Mouse (Mus musculus): ENCODE measurements around the gene B4galt5. TPM values are rescaled to one million over a fixed set of nuclear protein-coding genes. Genes with fewer than 3 reads are reported as not detected.
A peak's percentile ranks its signal among the peaks of the same experiment; 100 is the strongest.

Gene B4galt5
- total and polyA plus RNA-seq, 3 experiments = 12.5 to 17.6 (median 13.5) TPM

- no peak overlapping the region for H3K4me2 ChIP-seq (ENCODE audit: insufficient read depth, low read depth, poor library complexity, severe bottlenecking)
- in situ Hi-C loops (cut with MboI; ENCODE audit: low pct_ligation_motif_present, low pct_unique_long_range_greater_than_20kb, low sequenced_read_pairs) (no loop called here), dilution Hi-C loops (cut with MboI; ENCODE audit: extremely low pct_ligation_motif_present, extremely low pct_unique_long_range_greater_than_20kb, low sequenced_read_pairs) (no loop called here)
- DNase-seq (ENCODE audit: extremely low read depth) = peak; percentile 29
- no peak overlapping the region for H3K27ac ChIP-seq (ENCODE audit: insufficient read depth, low read depth)
- H3K36me3 ChIP-seq (replicated peaks in 1 of 2; ENCODE audit: control insufficient read depth in 1 of 2, insufficient read depth in 1 of 2, low read length in 1 of 2) = peaks cover 29 to 76% of the 10 kb centered on the region in 2 experiments
- H3K9me3 ChIP-seq (replicated peaks; ENCODE audit: low read length) = no peaks in the 10 kb centered on the region
- H3K9ac ChIP-seq (ENCODE audit: insufficient read depth, low read depth) = no peak overlapping the region
- peaks cover 8 to 41% of the 10 kb centered on the region in 2 experiments; a peak in 3 of 4 replicates for H3K4me1 ChIP-seq (ENCODE audit: control insufficient read depth in 1 of 2, insufficient read depth in 2 of 2)
- 0 out of 2 replicates have a peak, but pooled peaks have one; percentile 11 for TF ChIP-seq USF1 (IDR thresholded peaks at IDR 0.05; ENCODE audit: low read depth, low read length)
- TF ChIP-seq GABPA (IDR thresholded peaks at IDR 0.05; ENCODE audit: insufficient replicate concordance, low read depth, low read length) = no peak
- H3K79me2 ChIP-seq (replicated peaks; ENCODE audit: control insufficient read depth, extremely low read depth, insufficient read depth, poor library complexity, severe bottlenecking) = peaks cover 4% of the 10 kb centered on the region
- no peaks in the 10 kb centered on the region for H3K27me3 ChIP-seq (replicated peaks)
- H3K4me3 ChIP-seq (replicated peaks in 1 of 3; ENCODE audit: low read depth in 2 of 3, low read length in 2 of 3, poor library complexity in 1 of 3) = no peak overlapping the region
These were observed 35.3 kb downstream of the B4galt5 start for GRCm38 (mm10) chr2:167313501-167314326.

DNA sequence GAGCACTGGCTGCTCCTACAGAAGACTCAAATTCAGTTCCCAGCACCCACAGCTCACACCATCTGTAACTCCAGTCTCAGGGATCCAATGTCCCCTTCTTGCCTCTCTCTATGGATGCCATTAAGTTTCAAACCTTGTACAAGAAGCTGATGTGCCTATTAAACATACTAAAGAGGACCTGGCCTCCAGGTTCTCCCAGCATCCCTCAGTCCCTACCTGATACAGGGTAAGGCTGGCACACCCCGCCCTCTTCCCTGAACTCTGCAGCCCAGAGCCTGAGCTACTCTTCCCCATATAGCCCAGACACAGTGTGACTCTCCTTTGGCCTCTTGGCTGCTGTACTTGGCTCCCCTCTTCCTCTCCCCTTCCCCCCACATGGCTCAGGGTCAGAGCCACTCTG lies 38.9 kb downstream of the B4galt5 start:
- H3K4me3 ChIP-seq (replicated peaks in 1 of 3; ENCODE audit: low read depth in 2 of 3, low read length in 2 of 3, poor library complexity in 1 of 3) = no peak overlapping the region
- no peaks in the 10 kb centered on the region for H3K27me3 ChIP-seq (replicated peaks)
- in situ Hi-C loops (cut with MboI; ENCODE audit: low pct_ligation_motif_present, low pct_unique_long_range_greater_than_20kb, low sequenced_read_pairs) = no loop called here
- DNase-seq (ENCODE audit: extremely low read depth) = no peak
- H3K9me3 ChIP-seq (replicated peaks; ENCODE audit: low read length) = no peaks in the 10 kb centered on the region
- dilution Hi-C loops (cut with MboI; ENCODE audit: extremely low pct_ligation_motif_present, extremely low pct_unique_long_range_greater_than_20kb, low sequenced_read_pairs) = no loop called here
- H3K79me2 ChIP-seq (replicated peaks; ENCODE audit: control insufficient read depth, extremely low read depth, insufficient read depth, poor library complexity, severe bottlenecking) = no peaks in the 10 kb centered on the region; the same call in 1 of the 2 replicates
- H3K27ac ChIP-seq (ENCODE audit: insufficient read depth, low read depth) = no peak overlapping the region
- TF ChIP-seq JUN (IDR thresholded peaks at IDR 0.05; ENCODE audit: insufficient read depth, low read depth, low read length) (no peak), JUND (conservative IDR thresholded peaks at IDR 0.05; ENCODE audit: low read depth, low read length) (no peak), MAX (IDR thresholded peaks at IDR 0.05; ENCODE audit: low read length) (no peak), ZMIZ1 (IDR thresholded peaks at IDR 0.05; ENCODE audit: low read depth, low read length) (no peak), GABPA (IDR thresholded peaks at IDR 0.05; ENCODE audit: insufficient replicate concordance, low read depth, low read length) (no peak), IRF4 (IDR thresholded peaks at IDR 0.05; ENCODE audit: low read depth, low read length) (no peak), RAD21 (IDR thresholded peaks at IDR 0.05; ENCODE audit: low read depth, low read length) (no peak), CHD2 (IDR thresholded peaks at IDR 0.05; ENCODE audit: low read length) (no peak), MAZ (IDR thresholded peaks at IDR 0.05; ENCODE audit: low read depth, low read length) (no peak), NELFE (IDR thresholded peaks at IDR 0.05; ENCODE audit: low read depth, low read length) (no peak), TCF12 (IDR thresholded peaks at IDR 0.05; ENCODE audit: low read depth, low read length) (no peak), RCOR1 (conservative IDR thresholded peaks at IDR 0.05; ENCODE audit: low read depth, low read length) (no peak), ELF1 (IDR thresholded peaks at IDR 0.05; ENCODE audit: low read depth, low read length) (no peak), ZC3H11A (IDR thresholded peaks at IDR 0.05; ENCODE audit: low read depth, low read length) (no peak), BHLHE40 (IDR thresholded peaks at IDR 0.05; ENCODE audit: low read depth, low read length) (no peak)
- H3K4me2 ChIP-seq (ENCODE audit: insufficient read depth, low read depth, poor library complexity, severe bottlenecking) = no peak overlapping the region
- peaks cover 57 to 91% of the 10 kb centered on the region in 2 experiments for H3K36me3 ChIP-seq (replicated peaks in 1 of 2; ENCODE audit: control insufficient read depth in 1 of 2, insufficient read depth in 1 of 2, low read length in 1 of 2)
- no peak overlapping the region for H3K9ac ChIP-seq (ENCODE audit: insufficient read depth, low read depth)
- peaks cover 8 to 21% of the 10 kb centered on the region in 2 experiments; a peak in 3 of 4 replicates for H3K4me1 ChIP-seq (ENCODE audit: control insufficient read depth in 1 of 2, insufficient read depth in 2 of 2)
